Mouse (Mus musculus): ENCODE measurements around the gene Slc4a10.

The Slc4a10 gene

GRCm38 (mm10) chr2:62271840-62272239, 225.6 kb downstream of the Slc4a10 start:
- in situ Hi-C loops (cut with MboI; ENCODE audit: unreplicated experiment in 2 of 2) = no loop called here

- in situ Hi-C loops (cut with MboI; ENCODE audit: unreplicated experiment in 2 of 2) = loop anchor here (25.0 kb wide), 3 partner anchors 616 to 1541 kb away; no protein-coding TSS in a partner anchor
These were observed 232.5 kb downstream of the Slc4a10 start for GRCm38 (mm10) chr2:62278779-62279178.

- in situ Hi-C loops (cut with MboI; ENCODE audit: unreplicated experiment in 2 of 2) = loop anchor here (10.0 to 25.0 kb wide), 4 partner anchors 615 to 1542 kb away; no protein-coding TSS in a partner anchor
These were observed 233.5 kb downstream of the Slc4a10 start for GRCm38 (mm10) chr2:62279777-62280176.

- in situ Hi-C loops (cut with MboI; ENCODE audit: unreplicated experiment in 2 of 2) = loop anchor here (10.0 to 25.0 kb wide), 4 partner anchors 620 to 1548 kb away; no protein-coding TSS in a partner anchor
These were observed 238.8 kb downstream of the Slc4a10 start for GRCm38 (mm10) chr2:62285026-62285425.

GRCm38 (mm10) chr2:62285847-62286246, 239.6 kb downstream of the Slc4a10 start:
- in situ Hi-C loops (cut with MboI; ENCODE audit: unreplicated experiment in 2 of 2) = loop anchor here (10.0 to 25.0 kb wide), 4 partner anchors 621 to 1549 kb away; no protein-coding TSS in a partner anchor

GRCm38 (mm10) chr2:62287532-62287931, 241.3 kb downstream of the Slc4a10 start:
- in situ Hi-C loops (cut with MboI; ENCODE audit: unreplicated experiment in 2 of 2) = loop anchor here (10.0 to 25.0 kb wide), 4 partner anchors 623 to 1550 kb away; no protein-coding TSS in a partner anchor

- in situ Hi-C loops (cut with MboI; ENCODE audit: unreplicated experiment in 2 of 2) = loop anchor here (10.0 to 25.0 kb wide), 4 partner anchors 309 to 1557 kb away; no protein-coding TSS in a partner anchor
These were observed 247.6 kb downstream of the Slc4a10 start for GRCm38 (mm10) chr2:62293846-62294245.

- in situ Hi-C loops (cut with MboI; ENCODE audit: unreplicated experiment in 2 of 2) = loop anchor here in 1 of 2 experiments (25.0 kb wide), 1 partner anchor 311 kb away; no protein-coding TSS in a partner anchor
These were observed 255.5 kb downstream of the Slc4a10 start for GRCm38 (mm10) chr2:62301716-62302115.

- in situ Hi-C loops (cut with MboI; ENCODE audit: unreplicated experiment in 2 of 2) = loop anchor here in 1 of 2 experiments (25.0 kb wide), 1 partner anchor 305 kb away; no protein-coding TSS in a partner anchor
These were observed 260.7 kb downstream of the Slc4a10 start for GRCm38 (mm10) chr2:62306978-62307377.

- in situ Hi-C loops (cut with MboI; ENCODE audit: unreplicated experiment in 2 of 2) = loop anchor here in 1 of 2 experiments (25.0 kb wide), 1 partner anchor 305 kb away; no protein-coding TSS in a partner anchor
These were observed 261.2 kb downstream of the Slc4a10 start for GRCm38 (mm10) chr2:62307477-62307876.

GRCm38 (mm10) chr2:62316930-62317329, 270.7 kb downstream of the Slc4a10 start:
- in situ Hi-C loops (cut with MboI; ENCODE audit: unreplicated experiment in 2 of 2) = loop anchor here in 1 of 2 experiments (25.0 kb wide), 1 partner anchor 295 kb away; no protein-coding TSS in a partner anchor

GRCm38 (mm10) chr2:62319489-62319888, 273.2 kb downstream of the Slc4a10 start:
- in situ Hi-C loops (cut with MboI; ENCODE audit: unreplicated experiment in 2 of 2) = loop anchor here in 1 of 2 experiments (25.0 kb wide), 1 partner anchor 293 kb away; no protein-coding TSS in a partner anchor

- in situ Hi-C loops (cut with MboI; ENCODE audit: unreplicated experiment in 2 of 2) = loop anchor here in 1 of 2 experiments (25.0 kb wide), 1 partner anchor 289 kb away; no protein-coding TSS in a partner anchor
These were observed 276.9 kb downstream of the Slc4a10 start for GRCm38 (mm10) chr2:62323078-62323637.

GRCm38 (mm10) chr2:62325388-62325787, 279.1 kb downstream of the Slc4a10 start:
- in situ Hi-C loops (cut with MboI; ENCODE audit: unreplicated experiment in 2 of 2) = loop anchor here (25.0 kb wide), 2 partner anchors 312 to 513 kb away; partner anchors contain the start of genes Ifih1 (in 1 of the 2) and Tbr1 (in 1 of the 2)

- in situ Hi-C loops (cut with MboI; ENCODE audit: unreplicated experiment in 2 of 2) = loop anchor here (25.0 kb wide), 2 partner anchors 305 to 520 kb away; partner anchors contain the start of genes Ifih1 (in 1 of the 2) and Tbr1 (in 1 of the 2)
These were observed 285.7 kb downstream of the Slc4a10 start for GRCm38 (mm10) chr2:62331913-62332312.

GRCm38 (mm10) chr2:62332465-62332864, 286.2 kb downstream of the Slc4a10 start:
- in situ Hi-C loops (cut with MboI; ENCODE audit: unreplicated experiment in 2 of 2) = loop anchor here (25.0 kb wide), 2 partner anchors 305 to 520 kb away; partner anchors contain the start of genes Ifih1 (in 1 of the 2) and Tbr1 (in 1 of the 2)

- in situ Hi-C loops (cut with MboI; ENCODE audit: unreplicated experiment in 2 of 2) = loop anchor here (5.0 to 25.0 kb wide), 4 partner anchors 53 to 522 kb away; partner anchors contain the start of genes Ifih1 (in 1 of the 2) and Tbr1 (in 1 of the 2)
These were observed 288.4 kb downstream of the Slc4a10 start for GRCm38 (mm10) chr2:62334397-62335243.

- in situ Hi-C loops (cut with MboI; ENCODE audit: unreplicated experiment in 2 of 2) = loop anchor here (5.0 to 25.0 kb wide), 4 partner anchors 50 to 525 kb away; partner anchors contain the start of genes Ifih1 (in 1 of the 2) and Tbr1 (in 1 of the 2)
These were observed 290.8 kb downstream of the Slc4a10 start for GRCm38 (mm10) chr2:62337086-62337485.

GRCm38 (mm10) chr2:62339222-62339944, 293.1 kb downstream of the Slc4a10 start:
- in situ Hi-C loops (cut with MboI; ENCODE audit: unreplicated experiment in 2 of 2) = loop anchor here (5.0 to 25.0 kb wide), 4 partner anchors 48 to 527 kb away; partner anchors contain the start of genes Ifih1 (in 1 of the 2) and Tbr1 (in 1 of the 2)

All from v-Abl transformed pro-B cells (cell line).